Mouse (Mus musculus): ENCODE measurements around the gene Pnpla6. TPM values are rescaled to one million over a fixed set of nuclear protein-coding genes. Genes with fewer than 3 reads are reported as not detected.
"Not testable (repeated sequence)": the region's sequence is repeated elsewhere in the genome, so short reads cannot be mapped to it uniquely, and the experiment has no call there.

Gene Pnpla6
- polyA plus RNA-seq, 1 experiment from 2014 or later: 23.8 TPM

- WGBS: 57% methylated on average over 9 of the region's 9 CpGs
- Histone ChIP-seq H3K9ac (no peak overlapping the region), H3K36me3 (no peaks in the 10 kb centered on the region), H3K4me3 (replicated peaks) (no peak overlapping the region), H3K4me1 (0 out of 2 replicates have a peak, but pooled peaks cover 3% of the 10 kb centered on the region), H3K9me3 (replicated peaks) (no peaks in the 10 kb centered on the region), H3K27me3 (no peaks in the 10 kb centered on the region), H3K27ac (replicated peaks) (peak overlapping the region; percentile 70), H3K4me2 (replicated peaks) (no peak overlapping the region)
- ATAC-seq (ENCODE audit: insufficient number of reproducible peaks, low FRiP score, low TSS enrichment, low read depth): peak; percentile 56; the same call in 1 of the 2 replicates
These were observed 64.5 kb downstream of the Pnpla6 start for GRCm38 (mm10) chr8:3579390-3580364.

- H3K27me3 ChIP-seq: not testable (repeated sequence)
These were observed 66.8 kb downstream of the Pnpla6 start for GRCm38 (mm10) chr8:3581961-3582360.

GRCm38 (mm10) chr8:3586452-3586851 is 71.3 kb downstream of the Pnpla6 start:
- H3K9me3 ChIP-seq (replicated peaks): no peaks in the 10 kb centered on the region
- H3K4me2 ChIP-seq (replicated peaks): no peak overlapping the region
- H3K36me3 ChIP-seq: no peaks in the 10 kb centered on the region
- H3K27me3 ChIP-seq: peaks cover 4% of the 10 kb centered on the region
- WGBS: 86% methylated on average over 2 of the region's 2 CpGs
- H3K27ac ChIP-seq (replicated peaks): no peak overlapping the region
- H3K9ac ChIP-seq: no peak overlapping the region
- no peak overlapping the region for H3K4me3 ChIP-seq (replicated peaks)
- peaks cover 15% of the 10 kb centered on the region for H3K4me1 ChIP-seq
- ATAC-seq (ENCODE audit: insufficient number of reproducible peaks, low FRiP score, low TSS enrichment, low read depth): no peak

More at GRCm38 (mm10) chr8:3581961-3582360, 66.8 kb downstream of the Pnpla6 start:
- not testable (repeated sequence) for H3K9ac ChIP-seq; H3K36me3 ChIP-seq; H3K4me1 ChIP-seq; H3K4me3 ChIP-seq (replicated peaks); ATAC-seq (ENCODE audit: insufficient number of reproducible peaks, low FRiP score, low TSS enrichment, low read depth); H3K27ac ChIP-seq (replicated peaks); H3K9me3 ChIP-seq (replicated peaks); H3K4me2 ChIP-seq (replicated peaks)
- WGBS: 78% methylated on average over 1 of the region's 3 CpGs

- WGBS: 5% methylated on average over 7 of the region's 7 CpGs
These were observed 71.8 kb downstream of the Pnpla6 start, which contains the start of gene Camsap3 for GRCm38 (mm10) chr8:3586993-3587390. Gene Camsap3, plus strand, starts transcription at chr8:3587293.

GRCm38 (mm10) chr8:3587391-3588257 is 72.4 kb downstream of the Pnpla6 start:
- H3K4me3 ChIP-seq (replicated peaks): peak overlapping the region; percentile 71
- no peaks in the 10 kb centered on the region for H3K9me3 ChIP-seq (replicated peaks)
- peaks cover 4% of the 10 kb centered on the region for H3K27me3 ChIP-seq
- peaks cover 15% of the 10 kb centered on the region for H3K4me1 ChIP-seq
- peak overlapping the region; percentile 83 for H3K27ac ChIP-seq (replicated peaks)
- peak overlapping the region; percentile 93 for H3K4me2 ChIP-seq (replicated peaks)
- peak overlapping the region; percentile 65 for H3K9ac ChIP-seq
- ATAC-seq (ENCODE audit: insufficient number of reproducible peaks, low FRiP score, low TSS enrichment, low read depth): peak; percentile 77
- under 1% methylated on average over 77 of the region's 77 CpGs for WGBS
- no peaks in the 10 kb centered on the region for H3K36me3 ChIP-seq

More at GRCm38 (mm10) chr8:3586993-3587390, 71.8 kb downstream of the Pnpla6 start, which contains the start of gene Camsap3:
- no peak for ATAC-seq (ENCODE audit: insufficient number of reproducible peaks, low FRiP score, low TSS enrichment, low read depth)
- Histone ChIP-seq H3K9me3 (replicated peaks) (no peaks in the 10 kb centered on the region), H3K27ac (replicated peaks) (peak within 1 kb of the TSS; percentile 83), H3K4me2 (replicated peaks) (peak within 1 kb of the TSS; percentile 93), H3K36me3 (no peaks in the 10 kb centered on the region), H3K4me3 (replicated peaks) (peak within 1 kb of the TSS; percentile 71), H3K27me3 (peaks cover 4% of the 10 kb centered on the region), H3K9ac (peak within 1 kb of the TSS; percentile 65), H3K4me1 (peaks cover 15% of the 10 kb centered on the region)

GRCm38 (mm10) chr8:3588258-3588633 is 73.1 kb downstream of the Pnpla6 start:
- ATAC-seq (ENCODE audit: insufficient number of reproducible peaks, low FRiP score, low TSS enrichment, low read depth): 0 out of 2 replicates have a peak, but pooled peaks have one; percentile 17
- H3K9ac ChIP-seq: peak overlapping the region; percentile 65
- H3K9me3 ChIP-seq (replicated peaks): no peaks in the 10 kb centered on the region
- H3K27me3 ChIP-seq: peaks cover 4% of the 10 kb centered on the region
- H3K4me2 ChIP-seq (replicated peaks): peak overlapping the region; percentile 93
- H3K4me3 ChIP-seq (replicated peaks): peak overlapping the region; percentile 71
- no peaks in the 10 kb centered on the region for H3K36me3 ChIP-seq
- peaks cover 15% of the 10 kb centered on the region for H3K4me1 ChIP-seq
- H3K27ac ChIP-seq (replicated peaks): peak overlapping the region; percentile 83
- 1% methylated on average over 11 of the region's 11 CpGs for WGBS

- no peaks in the 10 kb centered on the region for H3K9me3 ChIP-seq (replicated peaks)
- ATAC-seq (ENCODE audit: insufficient number of reproducible peaks, low FRiP score, low TSS enrichment, low read depth): no peak
- no peak overlapping the region for H3K9ac ChIP-seq
- WGBS: 63% methylated on average over 3 of the region's 3 CpGs
- H3K27ac ChIP-seq (replicated peaks): no peak overlapping the region
- peaks cover 8% of the 10 kb centered on the region; the same call in 1 of the 2 replicates for H3K4me1 ChIP-seq
- no peak overlapping the region for H3K4me3 ChIP-seq (replicated peaks)
- H3K36me3 ChIP-seq: no peaks in the 10 kb centered on the region
- H3K27me3 ChIP-seq: no peaks in the 10 kb centered on the region
- H3K4me2 ChIP-seq (replicated peaks): no peak overlapping the region
These were observed 78.3 kb downstream of the Pnpla6 start for GRCm38 (mm10) chr8:3593470-3593869.

Other genes with a start within 250 kb of the Pnpla6 start
- 42.2 and 42.6 TPM in 2 replicates for gene Insr, start 235.8 kb upstream of the Pnpla6 start, polyA plus RNA-seq (2015; fragmentation: Nextera tagmentation; extraction: Ambion mirVana)
- gene A430078G23Rik, start 162.0 kb upstream of the Pnpla6 start, polyA plus RNA-seq (2015; fragmentation: Nextera tagmentation; extraction: Ambion mirVana): 0.17 TPM in 1 of 2 replicates, not detected in the other
- 9.3 and 10.3 TPM in 2 replicates for gene Arhgef18, start 122.4 kb upstream of the Pnpla6 start, polyA plus RNA-seq (2015; fragmentation: Nextera tagmentation; extraction: Ambion mirVana)
- 5.9 and 9.7 TPM in 2 replicates for gene Pex11g, start 47.7 kb upstream of the Pnpla6 start, polyA plus RNA-seq (2015; fragmentation: Nextera tagmentation; extraction: Ambion mirVana)
- not detected in 2 replicates for gene Tex45, start 44.5 kb upstream of the Pnpla6 start, polyA plus RNA-seq (2015; fragmentation: Nextera tagmentation; extraction: Ambion mirVana)
- gene Zfp358, start 22.2 kb upstream of the Pnpla6 start, polyA plus RNA-seq (2015; fragmentation: Nextera tagmentation; extraction: Ambion mirVana): 48.6 and 53.1 TPM in 2 replicates
- gene Mcoln1, start 14.9 kb upstream of the Pnpla6 start, polyA plus RNA-seq (2015; fragmentation: Nextera tagmentation; extraction: Ambion mirVana): 55.4 and 65.7 TPM in 2 replicates
- 0.51 and 0.53 TPM in 2 replicates for gene C330021F23Rik, start 52.6 kb downstream of the Pnpla6 start, polyA plus RNA-seq (2015; fragmentation: Nextera tagmentation; extraction: Ambion mirVana)
- 15.4 and 16.7 TPM in 2 replicates for gene Camsap3, start 71.9 kb downstream of the Pnpla6 start, polyA plus RNA-seq (2015; fragmentation: Nextera tagmentation; extraction: Ambion mirVana)
- 53.7 and 55.7 TPM in 2 replicates for gene Xab2, start 105.9 kb downstream of the Pnpla6 start, polyA plus RNA-seq (2015; fragmentation: Nextera tagmentation; extraction: Ambion mirVana)
- gene Pet100, start 106.2 kb downstream of the Pnpla6 start, polyA plus RNA-seq (2015; fragmentation: Nextera tagmentation; extraction: Ambion mirVana): 103 and 116 TPM in 2 replicates
- gene Pcp2, start 110.2 kb downstream of the Pnpla6 start, polyA plus RNA-seq (2015; fragmentation: Nextera tagmentation; extraction: Ambion mirVana): 0.11 and 0.43 TPM in 2 replicates
- gene Stxbp2, start 115.6 kb downstream of the Pnpla6 start, polyA plus RNA-seq (2015; fragmentation: Nextera tagmentation; extraction: Ambion mirVana): 48.4 and 56.0 TPM in 2 replicates
- gene Retn, start 140.4 kb downstream of the Pnpla6 start, polyA plus RNA-seq (2015; fragmentation: Nextera tagmentation; extraction: Ambion mirVana): not detected in 2 replicates
- gene Mcemp1, start 150.4 kb downstream of the Pnpla6 start, polyA plus RNA-seq (2015; fragmentation: Nextera tagmentation; extraction: Ambion mirVana): 0.28 and 0.98 TPM in 2 replicates
- 8.1 and 10.7 TPM in 2 replicates for gene Fcor, start 157.0 kb downstream of the Pnpla6 start, polyA plus RNA-seq (2015; fragmentation: Nextera tagmentation; extraction: Ambion mirVana)
- gene Trappc5, start 160.9 kb downstream of the Pnpla6 start, polyA plus RNA-seq (2015; fragmentation: Nextera tagmentation; extraction: Ambion mirVana): 38.8 and 40.6 TPM in 2 replicates
- gene Fcer2a, start 178.8 kb downstream of the Pnpla6 start, polyA plus RNA-seq (2015; fragmentation: Nextera tagmentation; extraction: Ambion mirVana): 0.16 and 0.26 TPM in 2 replicates
- not detected in 2 replicates for gene Clec4g, start 205.3 kb downstream of the Pnpla6 start, polyA plus RNA-seq (2015; fragmentation: Nextera tagmentation; extraction: Ambion mirVana)
- 0.22 and 0.61 TPM in 2 replicates for gene Cd209a, start 233.6 kb downstream of the Pnpla6 start, polyA plus RNA-seq (2015; fragmentation: Nextera tagmentation; extraction: Ambion mirVana)

Data from embryonic facial prominence, embryonic 15.5 days (tissue).